Mouse (Mus musculus) testis, adult 2 months (tissue): Measurements from ENCODE around the gene Tgfa.

Experiments
- CTCF ChIP-seq: fragments of 200-500 bp; IDR thresholded peaks from 2 replicates; pipeline ENCODE4 v1.5.1; 2012; ENCODE audit warnings: low read depth, mild to moderate bottlenecking, inconsistent platforms, low read length, moderate library complexity; ENCODE audit not compliant: control insufficient read depth, insufficient read depth, insufficient replicate concordance
- POLR2A ChIP-seq: fragments of 200-500 bp; IDR thresholded peaks from 2 replicates; pipeline ENCODE4 v1.6.1; 2012; ENCODE audit warnings: low read depth, mild to moderate bottlenecking, inconsistent platforms, low read length, moderate library complexity; ENCODE audit not compliant: control insufficient read depth

DNA sequence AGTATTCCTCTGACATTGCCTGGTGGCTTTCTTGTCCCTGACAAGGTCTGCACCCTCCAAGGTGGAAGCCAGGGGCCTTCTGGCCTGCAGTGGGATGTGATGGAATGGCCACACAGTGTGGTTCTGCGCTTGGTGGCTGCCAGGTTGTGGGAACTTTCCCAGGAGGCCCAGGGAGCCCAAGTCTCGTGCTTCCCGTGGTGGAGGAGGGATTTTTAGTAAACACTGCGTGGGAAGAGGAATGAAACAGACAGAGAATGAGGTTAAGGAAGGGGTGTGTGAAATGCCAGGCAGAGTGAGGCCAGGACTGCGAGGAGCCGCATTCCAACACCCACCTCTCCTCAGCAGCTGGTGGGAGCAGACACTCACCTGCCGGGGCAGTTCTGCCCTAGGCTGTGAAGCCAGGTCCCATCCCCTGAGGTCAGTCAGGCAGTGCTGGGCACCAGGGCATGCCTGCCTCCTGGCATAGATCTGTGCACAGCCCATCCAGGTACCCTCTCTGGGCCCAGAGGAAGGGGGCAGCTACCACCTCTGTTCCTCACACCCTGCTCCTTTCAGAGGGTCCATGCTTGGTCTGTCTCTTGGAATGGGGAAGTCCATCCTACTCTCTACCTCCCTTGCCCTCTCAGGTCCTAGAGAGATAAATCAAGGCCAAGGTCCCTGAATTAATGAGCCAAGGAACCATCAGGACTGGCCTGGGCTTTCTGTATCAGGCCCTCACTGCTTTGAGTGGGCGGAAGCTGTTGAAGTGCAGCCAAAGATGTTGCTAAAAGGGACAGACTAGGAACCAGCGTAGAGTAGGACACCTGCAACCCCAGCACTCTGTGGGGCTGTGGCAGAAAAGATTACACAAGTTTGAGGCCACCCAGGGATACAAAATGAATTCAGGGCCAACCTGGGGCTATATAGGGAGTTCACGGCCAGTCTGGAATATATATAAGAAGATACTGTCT lies 57.4 kb downstream of the Tgfa start:
- no peak for TF ChIP-seq POLR2A
- no peak for TF ChIP-seq CTCF
